Mouse (Mus musculus) lung, postnatal 0 days (tissue): ENCODE measurements around the gene S100a14.

Experiments used
- CTCF ChIP-seq: IDR thresholded peaks from 2 replicates; pipeline ENCODE4 v1.5.1; 2016; ENCODE audit warnings: antibody characterized with exemption, mild to moderate bottlenecking
- EP300 ChIP-seq: IDR thresholded peaks from 2 replicates; pipeline ENCODE4 v1.6.1; 2016; ENCODE audit warnings: antibody characterized with exemption, mild to moderate bottlenecking, control low read depth

DNA sequence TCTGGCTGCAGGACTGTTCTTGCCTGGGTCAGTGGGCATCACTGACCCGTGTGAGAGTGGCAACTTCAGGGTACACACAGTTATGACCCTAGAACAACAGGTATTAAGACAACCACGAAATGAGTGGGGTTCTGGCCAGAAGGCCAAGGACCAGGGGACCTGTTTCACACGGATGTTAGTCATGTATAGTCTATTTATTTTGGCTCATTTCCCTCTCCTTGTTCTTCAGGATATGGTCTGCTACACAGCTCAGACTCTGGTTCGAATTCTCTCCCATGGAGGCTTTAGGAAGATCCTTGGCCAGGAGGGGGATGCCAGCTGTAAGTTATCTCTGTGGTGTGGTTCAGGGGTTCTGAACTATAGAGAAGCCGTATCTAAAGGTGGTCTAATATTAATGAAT is 39.7 kb upstream of the S100a14 start:
- TF ChIP-seq CTCF (no peak), EP300 (no peak)
